Mouse (Mus musculus) cortical plate, adult 2 months (tissue): ENCODE data around the gene Ppp2r5d.

Experiments
- CTCF ChIP-seq: fragments of 200-500 bp; IDR thresholded peaks from 2 replicates; pipeline ENCODE4 v1.5.1; 2011; ENCODE audit warnings: mild to moderate bottlenecking, control low read depth, low read length; ENCODE audit not compliant: insufficient read depth; ENCODE audit errors: extremely low read depth
- POLR2A ChIP-seq: fragments of 200-500 bp; IDR thresholded peaks from 2 replicates; pipeline ENCODE4 v1.6.1; 2011; ENCODE audit warnings: mild to moderate bottlenecking, low read length, control low read depth; ENCODE audit not compliant: insufficient read depth; ENCODE audit errors: extremely low read depth

DNA sequence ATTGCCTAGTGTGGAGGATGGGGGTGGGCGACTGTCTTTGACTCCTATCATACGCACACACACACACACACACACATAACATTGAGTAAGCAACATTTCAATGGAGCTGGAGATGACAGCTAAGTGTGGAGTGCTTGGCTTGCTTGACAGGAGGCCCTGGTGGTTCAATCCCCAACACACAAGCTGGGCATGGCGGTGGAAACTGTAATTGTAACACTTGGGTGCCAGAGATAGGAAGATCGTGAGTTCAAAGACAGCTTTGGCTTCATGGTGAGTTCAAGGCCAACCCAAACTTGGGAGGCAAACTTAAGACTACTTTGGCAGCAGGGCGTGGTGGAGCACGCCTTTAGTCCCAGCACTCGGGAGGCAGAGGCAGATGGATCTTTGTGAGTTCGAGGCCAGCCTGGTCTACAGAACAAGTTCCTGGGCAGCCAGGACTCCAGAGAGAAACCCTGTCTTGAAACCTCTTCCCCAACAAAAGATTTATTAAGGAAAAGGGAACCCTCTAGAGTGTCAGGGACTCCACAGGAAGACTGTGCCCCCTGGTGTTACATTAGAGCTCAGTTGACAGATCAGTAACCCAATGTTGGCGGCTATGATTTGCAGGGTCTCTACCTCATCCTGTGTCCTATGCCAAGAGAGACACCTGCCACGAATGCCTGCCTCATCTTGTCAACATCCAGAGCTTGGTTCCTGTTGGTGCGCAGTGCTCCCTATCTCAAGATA is 10.0 kb upstream of the Ppp2r5d start:
- TF ChIP-seq POLR2A (no peak), CTCF (no peak)
